Mouse (Mus musculus): Measurements from ENCODE around the gene Qpctl. TPM values are rescaled to one million over a fixed set of nuclear protein-coding genes. Genes with fewer than 3 reads are reported as not detected.

The Qpctl gene
- 0.61 and 0.66 TPM in 2 replicates for polyA plus RNA-seq (2012)

DNA sequence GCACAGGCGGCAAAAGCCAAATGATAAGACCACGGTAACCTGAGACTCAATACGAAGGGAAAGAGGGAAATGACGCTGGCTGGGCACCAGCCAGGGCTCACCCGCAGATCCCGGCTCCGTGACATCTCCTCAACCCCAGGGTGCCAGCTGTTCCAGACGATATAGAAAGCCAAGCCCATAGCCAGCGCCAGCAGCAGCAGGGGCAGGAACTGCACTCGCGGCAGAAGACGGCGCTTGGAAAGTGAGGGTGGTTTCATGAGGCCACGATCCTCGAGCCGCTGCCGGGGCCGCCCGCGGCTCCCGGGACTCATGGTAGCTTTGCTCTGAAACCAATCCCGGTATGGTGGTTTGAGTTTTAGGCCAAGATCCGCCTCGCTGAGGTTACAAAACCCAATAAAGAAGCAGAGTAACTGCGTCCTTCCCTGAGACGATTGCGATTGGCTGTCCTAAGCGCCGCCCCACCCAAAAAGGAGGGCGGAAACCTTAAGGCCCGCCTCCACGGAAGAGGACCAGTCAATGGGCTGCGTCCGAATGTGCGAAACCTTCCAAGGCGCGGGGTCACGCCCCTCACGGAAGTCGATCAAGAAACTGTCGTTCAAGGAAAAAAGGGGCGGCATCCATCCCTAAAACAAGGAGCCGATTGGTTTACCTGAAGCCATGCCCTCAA is at the start of gene Qpctl:
TSS of gene Qpctl (minus strand) at position 417 of the 667 bp plus-strand sequence.
- peaks cover 50% of the 10 kb centered on the region for H3K4me1 ChIP-seq (ENCODE audit: control insufficient read depth)
- H3K4me3 ChIP-seq (replicated peaks) = peak within 1 kb of the TSS; percentile 81
- no peak for TF ChIP-seq TAL1 (IDR thresholded peaks at IDR 0.05; ENCODE audit: low read length)
- no peak for TF ChIP-seq GATA1 (IDR thresholded peaks at IDR 0.05; ENCODE audit: low read length)
- peaks cover 35% of the 10 kb centered on the region for H3K36me3 ChIP-seq (ENCODE audit: control insufficient read depth)
- H3K27me3 ChIP-seq (ENCODE audit: control insufficient read depth) = peaks cover 13% of the 10 kb centered on the region
- H3K9me3 ChIP-seq (ENCODE audit: control insufficient read depth, low read length) = no peaks in the 10 kb centered on the region

DNA sequence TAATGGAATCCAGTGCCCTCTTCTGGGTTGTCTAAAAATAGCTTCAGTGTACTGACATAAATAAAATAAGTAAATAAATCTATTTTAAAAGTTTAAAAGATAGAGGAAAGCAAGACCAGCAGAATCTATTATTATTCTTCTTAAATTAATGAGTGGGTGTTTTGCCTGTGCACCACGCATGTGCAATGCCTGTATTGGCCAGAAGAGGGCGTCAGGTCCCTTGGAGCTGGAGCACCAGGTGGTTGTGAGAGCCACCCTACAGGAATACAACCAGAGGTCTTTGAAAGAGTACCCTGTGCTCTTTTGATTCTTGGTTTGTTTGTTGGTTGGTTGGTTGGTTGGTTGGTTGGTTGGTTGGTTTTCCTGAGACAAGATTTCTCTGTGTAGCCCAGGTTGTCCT is 48.9 kb upstream of the Qpctl start:
- no peak for TF ChIP-seq GATA1 (IDR thresholded peaks at IDR 0.05; ENCODE audit: low read length)
- no peak for TF ChIP-seq TAL1 (IDR thresholded peaks at IDR 0.05; ENCODE audit: low read length)
- peaks cover 12% of the 10 kb centered on the region for H3K4me1 ChIP-seq (ENCODE audit: control insufficient read depth)
- H3K9me3 ChIP-seq (ENCODE audit: control insufficient read depth, low read length) = peaks cover 3% of the 10 kb centered on the region; the same call in 1 of the 2 replicates
- H3K4me3 ChIP-seq (replicated peaks) = no peak overlapping the region
- no peaks in the 10 kb centered on the region for H3K27me3 ChIP-seq (ENCODE audit: control insufficient read depth)
- H3K36me3 ChIP-seq (ENCODE audit: control insufficient read depth) = peaks cover 8% of the 10 kb centered on the region; the same call in 1 of the 2 replicates

DNA sequence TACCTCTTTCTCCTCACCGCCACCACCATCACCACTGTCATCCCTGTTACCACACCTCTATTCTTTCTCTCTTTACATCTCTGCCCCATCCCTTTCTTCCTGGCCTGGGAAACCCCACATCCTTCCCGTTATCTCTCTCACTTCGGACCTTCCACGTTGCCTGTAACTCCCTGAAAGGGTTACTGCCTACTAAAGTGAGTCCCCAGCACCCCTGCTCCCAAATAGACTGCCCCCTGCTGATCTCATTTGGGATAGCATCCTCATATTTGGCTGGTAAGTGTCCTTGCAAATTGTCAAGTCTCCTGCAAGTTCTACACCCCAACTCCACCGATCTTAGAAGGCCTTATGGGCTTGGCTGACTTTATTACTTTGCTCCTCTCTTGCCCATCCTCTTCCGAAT is 47.6 kb upstream of the Qpctl start:
- Histone ChIP-seq H3K27me3 (ENCODE audit: control insufficient read depth) (no peaks in the 10 kb centered on the region), H3K36me3 (ENCODE audit: control insufficient read depth) (peaks cover 13% of the 10 kb centered on the region; the same call in 1 of the 2 replicates), H3K4me3 (replicated peaks) (no peak overlapping the region), H3K4me1 (ENCODE audit: control insufficient read depth) (peaks cover 4% of the 10 kb centered on the region), H3K9me3 (ENCODE audit: control insufficient read depth, low read length) (peaks cover 3% of the 10 kb centered on the region; the same call in 1 of the 2 replicates)
- no peak for TF ChIP-seq GATA1 (IDR thresholded peaks at IDR 0.05; ENCODE audit: low read length)
- no peak for TF ChIP-seq TAL1 (IDR thresholded peaks at IDR 0.05; ENCODE audit: low read length)

DNA sequence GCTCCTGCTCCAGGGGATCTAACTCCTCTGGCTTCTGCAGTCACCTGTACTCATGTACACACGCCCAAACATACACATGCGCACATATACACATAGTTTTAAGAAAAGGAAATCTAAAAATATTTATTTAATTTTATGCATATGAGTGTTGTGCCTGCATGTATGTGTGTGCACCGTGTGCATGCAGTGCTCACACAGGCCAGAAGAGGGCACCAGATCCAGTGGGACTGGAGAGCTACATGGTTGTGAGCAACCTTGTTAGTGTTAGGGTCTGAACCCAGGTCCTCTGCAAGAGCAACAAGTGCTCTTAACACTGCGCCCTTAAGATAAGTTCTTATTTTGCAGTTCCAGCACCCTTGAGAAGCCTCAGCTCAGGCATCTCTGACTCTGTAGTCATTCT is 45.6 kb upstream of the Qpctl start:
- H3K4me3 ChIP-seq (replicated peaks) = no peak overlapping the region
- H3K27me3 ChIP-seq (ENCODE audit: control insufficient read depth) = no peaks in the 10 kb centered on the region
- H3K36me3 ChIP-seq (ENCODE audit: control insufficient read depth) = peaks cover 12% of the 10 kb centered on the region; the same call in 1 of the 2 replicates
- TF ChIP-seq TAL1 (IDR thresholded peaks at IDR 0.05; ENCODE audit: low read length) (no peak), GATA1 (IDR thresholded peaks at IDR 0.05; ENCODE audit: low read length) (no peak)
- peaks cover 4% of the 10 kb centered on the region; the same call in 1 of the 2 replicates for H3K4me1 ChIP-seq (ENCODE audit: control insufficient read depth)
- H3K9me3 ChIP-seq (ENCODE audit: control insufficient read depth, low read length) = peaks cover 3% of the 10 kb centered on the region; the same call in 1 of the 2 replicates

DNA sequence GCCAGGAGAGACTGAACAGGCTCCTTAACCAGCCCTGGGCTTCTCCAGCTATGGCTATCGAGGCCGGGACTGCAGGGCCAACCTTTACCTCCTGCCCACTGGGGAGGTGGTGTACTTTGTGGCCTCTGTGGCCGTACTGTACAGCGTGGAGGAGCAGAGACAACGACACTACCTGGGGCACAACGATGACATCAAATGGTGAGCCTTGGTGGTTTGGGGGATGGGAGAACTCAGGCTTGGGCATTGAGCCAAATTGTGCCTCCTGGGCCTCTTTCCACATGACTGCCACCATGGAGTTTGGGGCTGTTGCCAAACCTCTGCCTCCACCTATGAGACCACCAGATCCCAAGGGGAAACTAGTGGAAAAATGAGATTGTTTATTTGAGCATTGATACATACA is 35.7 kb upstream of the Qpctl start:
- H3K36me3 ChIP-seq (ENCODE audit: control insufficient read depth) = peaks cover 2% of the 10 kb centered on the region; the same call in 1 of the 2 replicates
- TF ChIP-seq GATA1 (IDR thresholded peaks at IDR 0.05; ENCODE audit: low read length) (no peak), TAL1 (IDR thresholded peaks at IDR 0.05; ENCODE audit: low read length) (no peak)
- no peaks in the 10 kb centered on the region for H3K9me3 ChIP-seq (ENCODE audit: control insufficient read depth, low read length)
- peaks cover 19% of the 10 kb centered on the region for H3K27me3 ChIP-seq (ENCODE audit: control insufficient read depth)
- H3K4me3 ChIP-seq (replicated peaks) = no peak overlapping the region
- peaks cover 22% of the 10 kb centered on the region for H3K4me1 ChIP-seq (ENCODE audit: control insufficient read depth)

DNA sequence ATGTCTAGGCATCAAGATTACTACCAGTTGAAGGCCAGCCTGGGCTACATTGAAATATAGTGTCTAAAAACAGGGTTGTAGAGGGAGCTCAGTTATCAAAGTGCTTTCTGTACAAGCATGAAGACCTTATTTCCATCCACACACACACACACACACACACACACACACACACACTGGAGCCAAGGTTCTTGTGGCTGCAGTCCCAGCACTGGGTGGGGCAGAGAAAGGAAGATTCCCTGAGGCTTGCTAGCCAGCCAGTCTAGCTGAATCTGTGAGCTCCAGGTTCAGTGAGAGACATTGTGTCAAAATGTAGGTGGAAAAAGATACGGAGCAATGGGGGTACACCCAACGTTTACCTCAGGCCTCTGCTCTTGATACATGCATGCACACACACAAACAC is 35.2 kb upstream of the Qpctl start:
- TF ChIP-seq TAL1 (IDR thresholded peaks at IDR 0.05; ENCODE audit: low read length) (no peak), GATA1 (IDR thresholded peaks at IDR 0.05; ENCODE audit: low read length) (no peak)

DNA sequence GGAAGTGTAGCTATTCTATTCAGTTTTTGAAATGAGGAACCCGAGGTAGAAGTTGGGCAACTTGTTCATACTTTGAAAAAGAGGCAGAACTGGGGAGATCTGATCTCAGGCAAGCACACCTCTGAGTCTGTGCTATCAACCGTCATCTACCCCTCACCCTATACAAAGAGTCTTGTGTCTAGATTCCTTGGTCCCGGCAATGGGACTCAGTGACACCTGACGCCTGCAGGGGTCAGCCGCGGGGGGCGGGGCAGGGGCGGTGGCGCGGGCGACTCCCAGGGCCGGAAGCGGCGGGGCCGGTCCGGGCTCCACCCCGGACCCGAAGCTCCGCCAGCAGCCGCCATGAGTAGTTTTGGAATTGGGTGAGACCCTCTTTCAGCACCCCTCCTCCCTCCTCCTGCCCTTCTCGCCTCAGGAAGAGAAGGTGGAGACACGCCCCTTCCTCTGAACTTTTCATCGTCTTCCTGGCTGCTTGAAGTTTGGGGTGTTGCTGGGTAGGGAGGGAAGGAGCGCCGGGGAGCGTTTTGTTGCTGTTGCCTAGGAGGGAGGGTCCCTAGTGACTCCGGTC is 31.9 kb upstream of the Qpctl start:
- Histone ChIP-seq H3K27me3 (ENCODE audit: control insufficient read depth) (peaks cover 57% of the 10 kb centered on the region), H3K4me3 (replicated peaks) (peak overlapping the region; percentile 67), H3K9me3 (ENCODE audit: control insufficient read depth, low read length) (peaks cover 9% of the 10 kb centered on the region), H3K4me1 (ENCODE audit: control insufficient read depth) (peaks cover 45% of the 10 kb centered on the region), H3K36me3 (ENCODE audit: control insufficient read depth) (peaks cover 2% of the 10 kb centered on the region; the same call in 1 of the 2 replicates)
- TF ChIP-seq GATA1 (IDR thresholded peaks at IDR 0.05; ENCODE audit: low read length) (no peak), TAL1 (IDR thresholded peaks at IDR 0.05; ENCODE audit: low read length) (no peak)

More for the DNA sequence above, 35.2 kb upstream of the Qpctl start:
- peaks cover 27% of the 10 kb centered on the region for H3K4me1 ChIP-seq (ENCODE audit: control insufficient read depth)
- H3K4me3 ChIP-seq (replicated peaks) = no peak overlapping the region
- peaks cover 24% of the 10 kb centered on the region for H3K27me3 ChIP-seq (ENCODE audit: control insufficient read depth)
- peaks cover 2% of the 10 kb centered on the region; the same call in 1 of the 2 replicates for H3K36me3 ChIP-seq (ENCODE audit: control insufficient read depth)
- H3K9me3 ChIP-seq (ENCODE audit: control insufficient read depth, low read length) = no peaks in the 10 kb centered on the region; the same call in 1 of the 2 replicates

DNA sequence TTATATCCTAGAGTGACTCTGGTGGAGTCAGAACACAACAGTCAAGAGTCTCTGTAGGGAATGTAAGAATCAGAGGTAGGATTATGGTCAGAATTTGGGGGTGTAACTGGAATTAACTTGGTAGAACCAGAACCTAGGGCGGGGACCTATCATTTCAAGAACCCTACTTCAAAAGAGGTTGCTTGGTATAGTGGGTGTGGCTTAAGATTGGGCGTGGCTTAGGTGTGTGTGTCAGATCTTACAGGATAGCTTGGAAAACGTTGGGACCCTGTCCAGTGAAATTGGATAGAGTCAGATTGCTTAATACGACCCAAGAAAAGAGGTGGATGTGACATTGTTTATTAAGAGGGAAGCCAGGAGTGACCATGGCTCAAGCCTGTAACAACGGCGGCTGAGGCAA is 30.8 kb upstream of the Qpctl start:
- TF ChIP-seq GATA1 (IDR thresholded peaks at IDR 0.05; ENCODE audit: low read length) (no peak), TAL1 (IDR thresholded peaks at IDR 0.05; ENCODE audit: low read length) (no peak)
- peaks cover 2% of the 10 kb centered on the region; the same call in 1 of the 2 replicates for H3K36me3 ChIP-seq (ENCODE audit: control insufficient read depth)
- no peak overlapping the region for H3K4me3 ChIP-seq (replicated peaks)
- H3K9me3 ChIP-seq (ENCODE audit: control insufficient read depth, low read length) = peaks cover 9% of the 10 kb centered on the region
- H3K4me1 ChIP-seq (ENCODE audit: control insufficient read depth) = peaks cover 45% of the 10 kb centered on the region
- H3K27me3 ChIP-seq (ENCODE audit: control insufficient read depth) = peaks cover 66% of the 10 kb centered on the region

DNA sequence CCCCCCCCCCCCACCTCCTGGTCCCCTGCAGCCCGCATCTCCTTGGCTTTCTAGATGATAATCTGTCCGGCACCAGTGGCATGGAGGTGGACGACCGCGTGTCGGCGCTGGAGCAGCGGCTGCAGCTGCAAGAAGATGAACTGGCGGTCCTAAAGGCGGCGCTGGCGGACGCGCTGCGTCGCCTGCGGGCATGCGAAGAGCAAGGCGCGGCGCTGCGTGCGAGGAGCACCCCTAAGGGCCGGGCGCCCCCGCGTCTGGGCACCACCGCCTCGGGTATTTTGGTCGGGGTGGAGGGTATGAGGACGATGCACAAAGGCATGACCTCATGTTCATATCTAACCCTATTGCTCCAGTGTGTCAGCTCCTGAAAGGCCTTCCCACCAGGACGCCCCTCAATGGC is 30.1 kb upstream of the Qpctl start:
- TF ChIP-seq TAL1 (IDR thresholded peaks at IDR 0.05; ENCODE audit: low read length) (no peak), GATA1 (IDR thresholded peaks at IDR 0.05; ENCODE audit: low read length) (no peak)
- H3K9me3 ChIP-seq (ENCODE audit: control insufficient read depth, low read length) = peaks cover 9% of the 10 kb centered on the region
- H3K27me3 ChIP-seq (ENCODE audit: control insufficient read depth) = peaks cover 73% of the 10 kb centered on the region
- H3K36me3 ChIP-seq (ENCODE audit: control insufficient read depth) = peaks cover 2% of the 10 kb centered on the region; the same call in 1 of the 2 replicates
- H3K4me3 ChIP-seq (replicated peaks) = no peak overlapping the region
- peaks cover 45% of the 10 kb centered on the region for H3K4me1 ChIP-seq (ENCODE audit: control insufficient read depth)
